Mouse (Mus musculus) limb, embryonic 14.5 days (tissue): Measurements from ENCODE around the gene Hesx1. TPM values are rescaled to one million over a fixed set of nuclear protein-coding genes. Genes with fewer than 3 reads are reported as not detected.

Source experiments
- ATAC-seq: fragments of 200-750 bp; cut with Nextera tagmentation; 2 replicates; pipeline ENCODE4 v1.8.0; 2017; ENCODE audit warnings: low read depth, moderate number of reproducible peaks, moderate TSS enrichment; ENCODE audit not compliant: low FRiP score
- DNase-seq: peaks from one replicate; pipeline ENCODE4 v3.0.0-alpha.2; 2015; ENCODE audit warnings: low spot score
- H3K27ac ChIP-seq: fragments of 300-500 bp; sonication (generic); replicated peaks from 2 replicates; pipeline ENCODE4 v1.5.1; 2014; ENCODE audit warnings: low read depth, mild to moderate bottlenecking, low read length, moderate library complexity, mixed read lengths
- H3K27me3 ChIP-seq: fragments of 300-500 bp; sonication (generic); 2 replicates; pipeline ENCODE4 v1.6.1; 2014; ENCODE audit warnings: low read length, mixed read lengths; ENCODE audit not compliant: control insufficient read depth, insufficient read depth
- H3K36me3 ChIP-seq: fragments of 300-500 bp; sonication (generic); 2 replicates; pipeline ENCODE4 v1.6.1; 2014; ENCODE audit warnings: mild to moderate bottlenecking, low read length, moderate library complexity, mixed read lengths; ENCODE audit not compliant: control insufficient read depth, insufficient read depth
- H3K4me1 ChIP-seq: fragments of 300-500 bp; sonication (generic); 2 replicates; pipeline ENCODE4 v1.6.1; 2014; ENCODE audit warnings: antibody characterized with exemption, low read length, mixed read lengths; ENCODE audit not compliant: control insufficient read depth, insufficient read depth
- H3K4me2 ChIP-seq: fragments of 300-500 bp; sonication (generic); replicated peaks from 2 replicates; pipeline ENCODE4 v1.6.1; 2014; ENCODE audit warnings: low read depth, mild to moderate bottlenecking, low read length, moderate library complexity; ENCODE audit not compliant: severe bottlenecking
- H3K4me3 ChIP-seq: fragments of 300-500 bp; sonication (generic); replicated peaks from 2 replicates; pipeline ENCODE4 v1.5.1; 2014; ENCODE audit warnings: low read length
- H3K9ac ChIP-seq: fragments of 300-500 bp; sonication (generic); 2 replicates; pipeline ENCODE4 v1.6.1; 2014; ENCODE audit warnings: mild to moderate bottlenecking, low read depth, low read length, moderate library complexity; ENCODE audit not compliant: severe bottlenecking
- H3K9me3 ChIP-seq: fragments of 300-500 bp; sonication (generic); 2 replicates; pipeline ENCODE4 v1.6.1; 2016; ENCODE audit warnings: low read length; ENCODE audit not compliant: control insufficient read depth
- POLR2A ChIP-seq: fragments of 200-500 bp; IDR thresholded peaks from 2 replicates; pipeline ENCODE4 v1.8.0; 2012; ENCODE audit warnings: inconsistent platforms, mild to moderate bottlenecking, moderate library complexity, borderline replicate concordance; ENCODE audit not compliant: insufficient read depth, insufficient read length; ENCODE audit errors: extremely low read depth
- WGBS: fragments of 180-500 bp; shearing (Covaris S2); extraction: QIAGEN DNeasy Blood & Tissue Kit; methylation state at CpG from one replicate; pipeline ENCODE4 v1.1.7; 2014; 5-methylcytosine and 5-hydroxymethylcytosine counted together
- polyA plus RNA-seq, 2 experiments: library from polyadenylated mRNA; depleted of rRNA in 1 of 2; stranded (reverse) in 1 of 2; unstranded in 1 of 2; fragments of >200 nt; fragmentation: Nextera tagmentation in 1 of 2; extraction: Ambion mirVana in 1 of 2; gene quantifications; 2 replicates each; pipeline versions ENCODE4 v1.2.1 to v1.2.3; 2012 to 2014

The Hesx1 gene
- polyA plus RNA-seq, 2 experiments, result 0.14 TPM; not detected in 1

DNA sequence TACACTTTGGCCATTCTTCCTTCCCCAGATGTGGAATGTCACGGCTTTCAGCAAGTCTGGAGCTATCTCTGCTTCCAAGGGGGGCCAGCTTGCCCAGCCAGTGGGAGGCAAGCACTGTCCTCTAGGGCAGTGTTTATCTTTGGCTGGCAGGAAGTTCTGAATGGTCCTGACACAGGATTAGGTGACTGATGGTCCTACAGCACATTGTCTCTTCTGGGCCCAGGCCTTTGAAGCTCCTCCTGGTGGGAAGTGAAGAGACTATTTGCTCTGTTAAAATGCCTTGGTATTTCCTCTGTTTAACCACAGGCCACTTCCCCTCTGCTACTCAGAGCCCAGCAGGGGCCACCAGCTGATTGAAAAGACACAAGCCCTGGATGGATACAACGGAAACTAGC, 50.7 kb downstream of the Hesx1 start:
- DNase-seq, result no peak
- no peaks in the 10 kb centered on the region for H3K27me3 ChIP-seq
- peak; percentile 23; the same call in 1 of the 2 replicates for ATAC-seq
- H3K9me3 ChIP-seq, result no peaks in the 10 kb centered on the region
- TF ChIP-seq POLR2A, result no peak
- 17% methylated on average over 2 of the region's 2 CpGs for WGBS
- H3K9ac ChIP-seq, result no peak overlapping the region
- peaks cover 70% of the 10 kb centered on the region for H3K4me1 ChIP-seq
- peak overlapping the region; percentile 6; the same call in 1 of the 2 replicates for H3K27ac ChIP-seq
- no peak overlapping the region for H3K4me3 ChIP-seq
- peak overlapping the region; percentile 28; the same call in 1 of the 2 replicates for H3K4me2 ChIP-seq
- H3K36me3 ChIP-seq, result no peaks in the 10 kb centered on the region

DNA sequence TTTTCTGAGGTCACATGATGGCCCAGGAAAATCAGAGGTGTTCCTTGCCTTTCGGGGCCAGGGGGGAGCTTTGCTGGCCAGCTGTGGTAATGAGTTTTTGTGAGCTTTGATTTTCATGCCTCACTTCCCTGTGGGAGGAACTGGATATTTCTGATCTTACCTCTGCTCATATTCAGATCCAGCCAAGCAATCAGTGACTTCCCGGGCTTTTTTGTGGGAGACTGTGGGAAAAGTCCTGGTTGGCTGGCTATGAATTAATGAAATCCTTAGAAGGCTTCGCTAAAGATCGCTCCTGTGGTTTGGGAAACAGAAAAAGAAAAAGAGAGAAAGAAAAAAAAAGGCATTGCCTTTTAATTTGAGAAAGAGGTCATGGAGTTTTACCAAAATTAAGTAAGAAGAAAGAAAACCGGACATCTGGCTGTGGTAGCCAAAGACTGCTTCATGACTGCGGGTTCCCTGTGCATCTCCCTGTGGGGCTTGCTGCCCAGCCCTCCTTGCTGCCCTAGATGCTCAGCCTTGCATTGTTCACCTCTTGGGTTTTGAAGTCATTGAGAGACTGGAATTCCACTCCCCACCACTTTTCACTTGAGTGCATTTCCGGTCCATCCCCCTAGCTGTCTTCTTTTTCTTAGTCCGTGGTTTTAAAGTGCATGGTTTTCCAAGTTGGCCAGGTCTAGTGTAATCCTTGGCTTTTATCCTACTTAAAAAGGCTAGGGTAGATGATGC, 54.2 kb downstream of the Hesx1 start:
- no peaks in the 10 kb centered on the region for H3K27me3 ChIP-seq
- ATAC-seq (no peak), DNase-seq (no peak)
- H3K36me3 ChIP-seq, result no peaks in the 10 kb centered on the region
- H3K4me2 ChIP-seq, result no peak overlapping the region
- no peak overlapping the region for H3K27ac ChIP-seq
- 36% methylated on average over 8 of the region's 8 CpGs for WGBS
- H3K9me3 ChIP-seq, result no peaks in the 10 kb centered on the region
- peaks cover 84% of the 10 kb centered on the region for H3K4me1 ChIP-seq
- no peak for TF ChIP-seq POLR2A
- H3K4me3 ChIP-seq, result no peak overlapping the region
- no peak overlapping the region for H3K9ac ChIP-seq

GRCm38 (mm10) chr14:27050043-27050442, 55.8 kb downstream of the Hesx1 start:
- no peak for ATAC-seq
- no peak overlapping the region for H3K4me3 ChIP-seq
- H3K9ac ChIP-seq, result no peak overlapping the region; the same call in 1 of the 2 replicates

DNA sequence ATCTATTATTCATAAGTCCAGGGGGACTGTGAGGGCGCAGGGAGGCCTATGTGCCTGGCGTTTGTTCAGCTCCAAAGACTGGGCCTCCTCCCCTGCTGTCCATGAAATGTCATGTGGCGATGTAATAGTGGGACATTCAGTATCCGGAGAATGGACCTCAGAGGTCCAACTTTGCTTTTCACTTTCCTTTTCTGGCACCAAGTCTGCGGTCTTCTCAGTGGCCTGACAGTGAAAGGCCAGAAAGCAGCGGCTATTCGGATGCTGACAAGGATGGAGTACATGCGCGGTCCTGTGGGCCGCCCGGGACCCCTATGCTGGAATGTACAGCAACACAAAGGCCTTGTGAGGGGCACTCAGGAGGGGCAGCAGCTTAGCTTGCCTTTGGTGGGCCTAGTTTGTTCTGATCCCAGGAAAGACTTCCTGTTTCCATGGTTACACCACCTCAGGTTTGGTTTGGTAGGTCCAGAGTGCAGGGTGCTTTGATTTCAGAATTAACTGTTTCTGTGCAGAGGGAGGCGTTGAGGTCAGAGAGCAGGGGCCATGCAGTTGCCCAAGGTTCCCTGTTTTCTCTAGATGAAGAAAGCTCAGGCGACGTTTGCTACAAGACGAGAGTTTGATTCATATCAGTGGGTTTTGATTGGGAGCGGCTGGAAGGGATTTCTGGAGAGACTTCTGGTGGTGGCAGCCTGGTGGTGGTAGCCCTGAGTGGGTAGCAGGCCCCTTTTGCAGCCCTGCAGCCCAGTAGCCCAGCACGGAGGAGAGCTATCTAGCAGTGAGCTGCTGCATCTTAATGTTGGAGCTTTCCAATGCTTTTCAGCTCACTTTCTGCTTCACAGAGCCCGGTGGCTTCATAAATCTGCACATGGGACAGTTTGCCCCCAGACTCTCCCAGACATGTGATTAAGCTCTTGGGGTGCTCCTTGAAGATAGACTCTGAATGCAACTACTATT, 56.6 kb downstream of the Hesx1 start:
- Histone ChIP-seq H3K27me3 (no peaks in the 10 kb centered on the region), H3K4me2 (peak overlapping the region; percentile 5; the same call in 1 of the 2 replicates), H3K4me3 (no peak overlapping the region), H3K36me3 (0 out of 2 replicates have a peak, but pooled peaks cover 4% of the 10 kb centered on the region), H3K4me1 (peaks cover 61% of the 10 kb centered on the region), H3K9ac (peak overlapping the region; percentile 18; the same call in 1 of the 2 replicates), H3K9me3 (no peaks in the 10 kb centered on the region), H3K27ac (peak overlapping the region; percentile 76)
- ATAC-seq, result peak; percentile 37; the same call in 1 of the 2 replicates
- 28% methylated on average over 18 of the region's 18 CpGs for WGBS
- DNase-seq, result no peak
- no peak for TF ChIP-seq POLR2A

More at GRCm38 (mm10) chr14:27050043-27050442, 55.8 kb downstream of the Hesx1 start:
- WGBS, result 17% methylated on average over 9 of the region's 9 CpGs
- Histone ChIP-seq H3K36me3 (0 out of 2 replicates have a peak, but pooled peaks cover 4% of the 10 kb centered on the region), H3K4me2 (no peak overlapping the region), H3K9me3 (no peaks in the 10 kb centered on the region), H3K27ac (peak overlapping the region; percentile 76; the same call in 1 of the 2 replicates), H3K27me3 (no peaks in the 10 kb centered on the region), H3K4me1 (peaks cover 67% of the 10 kb centered on the region)
- no peak for TF ChIP-seq POLR2A
- DNase-seq, result no peak

DNA sequence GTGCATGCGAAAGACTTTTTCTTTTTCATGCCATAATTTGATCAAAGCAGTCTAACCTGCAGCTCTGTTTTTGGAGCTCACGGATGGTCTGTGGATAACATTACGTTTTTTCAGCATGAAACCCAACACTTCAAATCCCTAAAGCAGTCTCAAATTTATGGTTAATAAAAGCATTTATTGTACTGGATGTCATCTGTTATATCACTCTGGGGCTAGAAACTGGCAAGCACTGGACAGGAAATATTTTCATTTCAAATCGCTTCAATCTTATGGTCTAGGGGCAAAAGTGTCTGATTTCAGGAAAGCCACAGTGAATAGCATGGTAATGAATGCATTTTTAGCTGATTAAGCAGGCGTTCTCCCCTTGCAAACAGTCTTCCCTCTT, 57.3 kb downstream of the Hesx1 start:
- Histone ChIP-seq H3K4me3 (no peak overlapping the region), H3K9me3 (no peaks in the 10 kb centered on the region), H3K27me3 (no peaks in the 10 kb centered on the region), H3K9ac (no peak overlapping the region), H3K27ac (peak overlapping the region; percentile 76), H3K36me3 (0 out of 2 replicates have a peak, but pooled peaks cover 4% of the 10 kb centered on the region), H3K4me1 (peaks cover 55% of the 10 kb centered on the region), H3K4me2 (no peak overlapping the region)
- whole genome bisulfite sequencing, result 14% methylated on average over 5 of the region's 5 CpGs
- DNase-seq, result peak; percentile 76
- TF ChIP-seq POLR2A, result no peak
- ATAC-seq, result peak; percentile 71; the same call in 1 of the 2 replicates

Other genes starting within 250 kb of the Hesx1 start
- gene Asb14, start 99.9 kb upstream of the Hesx1 start, polyA plus RNA-seq (2012; rRNA removed), result 0.10 and 0.20 TPM in 2 replicates
- not detected in 2 replicates for gene Asb14, start 99.9 kb upstream of the Hesx1 start, polyA plus RNA-seq (2014; fragmentation: Nextera tagmentation; extraction: Ambion mirVana)
- 23.1 and 23.4 TPM in 2 replicates for gene Appl1, start 23.2 kb upstream of the Hesx1 start, polyA plus RNA-seq (2012; rRNA removed)
- gene Appl1, start 23.2 kb upstream of the Hesx1 start, polyA plus RNA-seq (2014; fragmentation: Nextera tagmentation; extraction: Ambion mirVana), result 47.4 and 52.7 TPM in 2 replicates
- 15.4 and 19.1 TPM in 2 replicates for gene Il17rd, start 44.5 kb downstream of the Hesx1 start, polyA plus RNA-seq (2012; rRNA removed)
- gene Il17rd, start 44.5 kb downstream of the Hesx1 start, polyA plus RNA-seq (2014; fragmentation: Nextera tagmentation; extraction: Ambion mirVana), result 6.0 and 9.3 TPM in 2 replicates
- gene Arhgef3, start 120.5 kb downstream of the Hesx1 start, polyA plus RNA-seq (2012; rRNA removed), result 14.3 and 14.8 TPM in 2 replicates
- gene Arhgef3, start 120.5 kb downstream of the Hesx1 start, polyA plus RNA-seq (2014; fragmentation: Nextera tagmentation; extraction: Ambion mirVana), result 22.5 and 26.1 TPM in 2 replicates